Mouse (Mus musculus) CH12.LX (cell line): ENCODE results near the gene Pdlim5. TPM values are rescaled to one million over a fixed set of nuclear protein-coding genes. Genes with fewer than 3 reads are reported as not detected.

ENCODE experiments used
- DNase-seq: peaks from one replicate; pipeline ENCODE4 v3.0.0-alpha.2; 2013; ENCODE audit errors: extremely low read depth
- H3K27ac ChIP-seq: 2 replicates; pipeline ENCODE4 v1.5.1; 2012; ENCODE audit warnings: low read depth, mild to moderate bottlenecking, control low read depth, moderate library complexity; ENCODE audit not compliant: insufficient read depth
- H3K27me3 ChIP-seq: replicated peaks from 2 replicates; pipeline ENCODE3; 2012; ENCODE audit warnings: inconsistent platforms
- H3K36me3 ChIP-seq, 2 experiments: replicated peaks in 1 of 2; 2 replicates each; pipeline versions ENCODE3 to v1.6.1; 2012; ENCODE audit warnings: inconsistent platforms in 1 of 2, low read length in 1 of 2, mild to moderate bottlenecking in 1 of 2, mixed read lengths in 1 of 2, moderate library complexity in 1 of 2; ENCODE audit not compliant: control insufficient read depth in 1 of 2, insufficient read depth in 1 of 2
- H3K4me1 ChIP-seq, 2 experiments: 2 replicates each; pipeline ENCODE4 v1.6.1; 2012; ENCODE audit warnings: inconsistent platforms in 1 of 2, moderate library complexity in 1 of 2; ENCODE audit not compliant: insufficient read depth in 2 of 2, control insufficient read depth in 1 of 2
- H3K4me2 ChIP-seq: 2 replicates; pipeline ENCODE4 v1.6.1; 2012; ENCODE audit warnings: low read depth, mild to moderate bottlenecking, control low read depth; ENCODE audit not compliant: poor library complexity, insufficient read depth, severe bottlenecking
- H3K4me3 ChIP-seq, 3 experiments: fragments of 150-350 bp in 1 of 3; sonication (generic) in 1 of 3; replicated peaks in 1 of 3; 2 replicates each; pipeline versions ENCODE3 to v1.5.1; 2011 to 2012; ENCODE audit warnings: low read depth in 2 of 3, low read length in 2 of 3, mild to moderate bottlenecking in 2 of 3, moderate library complexity in 2 of 3, control low read depth in 1 of 3, improper control_type of control experiment in 1 of 3, inconsistent platforms in 1 of 3, mixed read lengths in 1 of 3; ENCODE audit not compliant: poor library complexity in 1 of 3
- H3K79me2 ChIP-seq: replicated peaks from 2 replicates; pipeline ENCODE4 v1.6.1; 2012; ENCODE audit warnings: mild to moderate bottlenecking, moderate library complexity; ENCODE audit not compliant: control insufficient read depth, poor library complexity, insufficient read depth, severe bottlenecking; ENCODE audit errors: extremely low read depth
- H3K9ac ChIP-seq: 2 replicates; pipeline ENCODE4 v1.6.1; 2012; ENCODE audit warnings: low read depth, mild to moderate bottlenecking, control low read depth, moderate library complexity; ENCODE audit not compliant: insufficient read depth
- H3K9me3 ChIP-seq: replicated peaks from 2 replicates; pipeline ENCODE3; 2012; ENCODE audit warnings: low read length, inconsistent platforms, mixed read lengths
- BHLHE40 ChIP-seq: IDR thresholded peaks from 2 replicates; pipeline ENCODE4 v1.6.1; 2011; ENCODE audit warnings: mild to moderate bottlenecking, low read depth, low read length, improper control_type of control experiment
- CHD1 ChIP-seq: IDR thresholded peaks from 2 replicates; pipeline ENCODE4 v1.6.1; 2012; ENCODE audit warnings: low read depth, low read length, improper control_type of control experiment, inconsistent platforms
- E2F4 ChIP-seq: IDR thresholded peaks from 2 replicates; pipeline ENCODE4 v1.6.1; 2011; ENCODE audit warnings: low read depth, low read length, improper control_type of control experiment; ENCODE audit not compliant: insufficient replicate concordance
- ELF1 ChIP-seq: IDR thresholded peaks from 2 replicates; pipeline ENCODE4 v1.6.1; 2014; ENCODE audit warnings: low read depth, mild to moderate bottlenecking, inconsistent platforms, low read length, improper control_type of control experiment
- EP300 ChIP-seq: IDR thresholded peaks from 2 replicates; pipeline ENCODE4 v1.6.1; 2011; ENCODE audit warnings: low read length, improper control_type of control experiment
- GABPA ChIP-seq: IDR thresholded peaks from 2 replicates; pipeline ENCODE4 v1.6.1; 2012; ENCODE audit warnings: low read depth, low read length, improper control_type of control experiment, inconsistent platforms; ENCODE audit not compliant: insufficient replicate concordance
- IRF4 ChIP-seq: IDR thresholded peaks from 2 replicates; pipeline ENCODE4 v1.6.1; 2014; ENCODE audit warnings: low read depth, mild to moderate bottlenecking, inconsistent platforms, low read length, improper control_type of control experiment
- JUN ChIP-seq: IDR thresholded peaks from 2 replicates; pipeline ENCODE4 v1.6.1; 2011; ENCODE audit warnings: low read depth, mild to moderate bottlenecking, low read length, improper control_type of control experiment, moderate library complexity; ENCODE audit not compliant: insufficient read depth
- KAT2A ChIP-seq: IDR thresholded peaks from 2 replicates; pipeline ENCODE4 v1.6.1; 2012; ENCODE audit warnings: low read length, improper control_type of control experiment, inconsistent platforms; ENCODE audit not compliant: insufficient replicate concordance
- MAFK ChIP-seq: IDR thresholded peaks from 2 replicates; pipeline ENCODE4 v1.6.1; 2011; ENCODE audit warnings: low read length, improper control_type of control experiment; ENCODE audit not compliant: insufficient replicate concordance
- MAZ ChIP-seq: IDR thresholded peaks from 2 replicates; pipeline ENCODE4 v1.6.1; 2012; ENCODE audit warnings: low read depth, mild to moderate bottlenecking, inconsistent platforms, low read length, improper control_type of control experiment, moderate library complexity
- MEF2A ChIP-seq: IDR thresholded peaks from 2 replicates; pipeline ENCODE4 v1.6.1; 2014; ENCODE audit warnings: low read depth, mild to moderate bottlenecking, inconsistent platforms, low read length, improper control_type of control experiment, borderline replicate concordance
- NELFE ChIP-seq: IDR thresholded peaks from 2 replicates; pipeline ENCODE4 v1.6.1; 2011; ENCODE audit warnings: low read depth, low read length, improper control_type of control experiment
- NRF1 ChIP-seq: IDR thresholded peaks from 2 replicates; pipeline ENCODE4 v1.6.1; 2014; ENCODE audit warnings: low read depth, mild to moderate bottlenecking, inconsistent platforms, low read length, improper control_type of control experiment, moderate library complexity
- PAX5 ChIP-seq: IDR thresholded peaks from 2 replicates; pipeline ENCODE4 v1.6.1; 2012; ENCODE audit warnings: low read length, inconsistent platforms, mixed read lengths
- POLR2A ChIP-seq: IDR thresholded peaks from 2 replicates; pipeline ENCODE4 v1.6.1; 2011; ENCODE audit warnings: low read depth, mild to moderate bottlenecking, improper control_type of control experiment, low read length
- POLR2AphosphoS2 ChIP-seq: IDR thresholded peaks from 2 replicates; pipeline ENCODE4 v1.6.1; 2011; ENCODE audit warnings: low read depth, low read length, improper control_type of control experiment
- RAD21 ChIP-seq: IDR thresholded peaks from 2 replicates; pipeline ENCODE4 v1.6.1; 2011; ENCODE audit warnings: low read depth, mild to moderate bottlenecking, low read length, improper control_type of control experiment, moderate library complexity
- RCOR1 ChIP-seq: conservative IDR thresholded peaks from 2 replicates; pipeline ENCODE4 v1.6.1; 2012; ENCODE audit warnings: low read depth, mild to moderate bottlenecking, inconsistent platforms, low read length, improper control_type of control experiment
- SIN3A ChIP-seq: IDR thresholded peaks from 2 replicates; pipeline ENCODE4 v1.6.1; 2012; ENCODE audit warnings: low read length, improper control_type of control experiment, inconsistent platforms
- TBP ChIP-seq: conservative IDR thresholded peaks from 2 replicates; pipeline ENCODE4 v1.6.1; 2011; ENCODE audit warnings: low read depth, low read length, improper control_type of control experiment
- UBTF ChIP-seq: IDR thresholded peaks from 2 replicates; pipeline ENCODE4 v1.6.1; 2012; ENCODE audit warnings: low read depth, mild to moderate bottlenecking, inconsistent platforms, low read length, improper control_type of control experiment, moderate library complexity
- USF1 ChIP-seq: IDR thresholded peaks from 2 replicates; pipeline ENCODE4 v1.6.1; 2014; ENCODE audit warnings: low read depth, mild to moderate bottlenecking, inconsistent platforms, low read length, improper control_type of control experiment
- ZC3H11A ChIP-seq: IDR thresholded peaks from 2 replicates; pipeline ENCODE4 v1.6.1; 2012; ENCODE audit warnings: low read depth, mild to moderate bottlenecking, inconsistent platforms, low read length, improper control_type of control experiment
- ZKSCAN1 ChIP-seq: IDR thresholded peaks from 2 replicates; pipeline ENCODE4 v1.6.1; 2012; ENCODE audit warnings: low read depth, inconsistent platforms, low read length, improper control_type of control experiment, borderline replicate concordance
- ZMIZ1 ChIP-seq: IDR thresholded peaks from 2 replicates; pipeline ENCODE4 v1.6.1; 2012; ENCODE audit warnings: low read depth, mild to moderate bottlenecking, inconsistent platforms, low read length, improper control_type of control experiment
- dilution Hi-C: fragments of 300-500 bp; cut with MboI; formaldehyde crosslinking; loops from 2 replicates; pipeline ENCODE4 v1.14.3; 2020; ENCODE audit warnings: low sequenced_read_pairs; ENCODE audit not compliant: extremely low pct_unique_long_range_greater_than_20kb, extremely low pct_ligation_motif_present
- in situ Hi-C: fragments of 300-500 bp; cut with MboI; formaldehyde crosslinking; loops from 3 replicates; pipeline ENCODE4 v1.14.3; 2019; ENCODE audit warnings: low sequenced_read_pairs, low pct_ligation_motif_present, low pct_unique_long_range_greater_than_20kb, mixed read lengths
- polyA plus RNA-seq: library from polyadenylated mRNA; unstranded; fragments of >175 nt; gene quantifications from 2 replicates; pipeline ENCODE4 v1.2.1, GENCODE M21; 2012; ENCODE audit warnings: low read depth; ENCODE audit not compliant: insufficient read length
- total RNA-seq, 2 experiments: library from RNA; depleted of rRNA; stranded (reverse); fragments of 300-350 nt in 1 of 2; fragments of >200 nt in 1 of 2; gene quantifications; 2 replicates each; pipeline ENCODE4 v1.2.3; 2012 to 2014

Pdlim5 gene
- total and polyA plus RNA-seq, 3 experiments: 22.0 to 24.6 (median 22.8) TPM

DNA sequence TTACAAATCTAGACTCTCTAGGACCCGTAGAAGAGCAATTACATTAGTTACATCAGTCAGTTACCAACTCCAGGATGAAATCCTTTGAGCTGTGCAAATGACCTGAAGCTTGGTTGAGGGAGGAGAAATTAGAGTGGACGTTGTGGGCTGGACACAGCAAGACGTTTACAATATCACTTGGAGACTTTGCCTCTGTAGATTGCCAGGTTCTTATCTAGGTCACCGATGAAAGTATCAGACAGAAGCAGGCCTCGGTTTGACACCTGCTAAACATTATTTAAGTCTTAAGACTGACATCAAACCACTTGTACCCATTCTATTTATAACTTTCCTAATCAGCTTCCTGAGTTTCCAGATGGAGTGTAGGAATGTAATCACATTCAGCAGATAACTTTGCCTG lies 45.6 kb upstream of the Pdlim5 start:
- TF ChIP-seq MEF2A: no peak
- TF ChIP-seq NELFE: no peak
- no peak for TF ChIP-seq MAZ
- TF ChIP-seq PAX5: no peak
- TF ChIP-seq IRF4: no peak
- no peak for TF ChIP-seq TBP
- TF ChIP-seq SIN3A: no peak
- no peak for TF ChIP-seq KAT2A
- no peak for TF ChIP-seq POLR2A
- TF ChIP-seq BHLHE40: no peak
- no peak for TF ChIP-seq ZMIZ1
- no peak for TF ChIP-seq UBTF
- Histone ChIP-seq H3K27me3 (peaks cover 2% of the 10 kb centered on the region), H3K4me2 (no peak overlapping the region), H3K4me1 (peaks cover 2 to 7% of the 10 kb centered on the region in 2 experiments; a peak in 3 of 4 replicates), H3K27ac (no peak overlapping the region), H3K4me3 (no peak overlapping the region), H3K36me3 (no peaks in the 10 kb centered on the region), H3K79me2 (no peaks in the 10 kb centered on the region), H3K9me3 (no peaks in the 10 kb centered on the region), H3K9ac (no peak overlapping the region)
- dilution Hi-C loops: no loop called here
- in situ Hi-C loops: no loop called here
- DNase-seq: no peak

DNA sequence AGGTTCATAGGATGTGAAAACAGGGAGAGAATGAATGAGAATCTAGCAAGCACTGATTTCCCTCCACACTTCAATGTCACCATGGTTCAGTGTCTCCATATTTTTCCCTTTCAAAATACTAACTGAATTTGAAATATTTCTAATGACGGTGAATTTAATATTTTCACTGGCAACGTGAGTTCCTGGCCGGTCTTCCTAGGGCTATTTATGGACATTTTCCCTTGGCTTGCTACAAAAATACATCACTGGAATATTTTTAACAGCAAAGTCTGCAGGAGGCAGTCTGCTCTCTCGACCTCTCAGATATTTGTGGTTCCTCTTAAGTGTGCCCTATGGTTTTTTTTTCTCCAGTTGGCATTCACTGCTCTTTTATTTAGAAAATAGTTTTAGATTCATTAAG lies 44.7 kb upstream of the Pdlim5 start:
- no peak for DNase-seq
- no peak overlapping the region for H3K27ac ChIP-seq
- no peak overlapping the region for H3K9ac ChIP-seq
- dilution Hi-C loops: no loop called here
- H3K79me2 ChIP-seq: no peaks in the 10 kb centered on the region
- H3K9me3 ChIP-seq: no peaks in the 10 kb centered on the region
- in situ Hi-C loops: no loop called here
- H3K4me2 ChIP-seq: peak overlapping the region; percentile 30; the same call in 1 of the 2 replicates
- H3K27me3 ChIP-seq: peaks cover 2% of the 10 kb centered on the region
- peaks cover 2 to 7% of the 10 kb centered on the region in 2 experiments; a peak in 3 of 4 replicates for H3K4me1 ChIP-seq
- H3K4me3 ChIP-seq: no peak overlapping the region
- H3K36me3 ChIP-seq: no peaks in the 10 kb centered on the region
- no peak for TF ChIP-seq ELF1
- no peak for TF ChIP-seq NRF1
- no peak for TF ChIP-seq MAFK
- no peak for TF ChIP-seq ZKSCAN1
- no peak for TF ChIP-seq POLR2AphosphoS2
- no peak for TF ChIP-seq PAX5
- no peak for TF ChIP-seq RCOR1
- no peak for TF ChIP-seq EP300
- TF ChIP-seq JUN: no peak
- TF ChIP-seq E2F4: no peak
- no peak for TF ChIP-seq USF1
- TF ChIP-seq GABPA: no peak
- no peak for TF ChIP-seq CHD1
- no peak for TF ChIP-seq MEF2A
- no peak for TF ChIP-seq ZC3H11A
- no peak for TF ChIP-seq RAD21
- TF ChIP-seq, all 38 proteins: peak for 0
